Mouse (Mus musculus): ENCODE measurements around the gene Abi1. TPM values are rescaled to one million over a fixed set of nuclear protein-coding genes. Genes with fewer than 3 reads are reported as not detected.

Gene Abi1
- polyA plus RNA-seq, 1 experiment: not detected

DNA sequence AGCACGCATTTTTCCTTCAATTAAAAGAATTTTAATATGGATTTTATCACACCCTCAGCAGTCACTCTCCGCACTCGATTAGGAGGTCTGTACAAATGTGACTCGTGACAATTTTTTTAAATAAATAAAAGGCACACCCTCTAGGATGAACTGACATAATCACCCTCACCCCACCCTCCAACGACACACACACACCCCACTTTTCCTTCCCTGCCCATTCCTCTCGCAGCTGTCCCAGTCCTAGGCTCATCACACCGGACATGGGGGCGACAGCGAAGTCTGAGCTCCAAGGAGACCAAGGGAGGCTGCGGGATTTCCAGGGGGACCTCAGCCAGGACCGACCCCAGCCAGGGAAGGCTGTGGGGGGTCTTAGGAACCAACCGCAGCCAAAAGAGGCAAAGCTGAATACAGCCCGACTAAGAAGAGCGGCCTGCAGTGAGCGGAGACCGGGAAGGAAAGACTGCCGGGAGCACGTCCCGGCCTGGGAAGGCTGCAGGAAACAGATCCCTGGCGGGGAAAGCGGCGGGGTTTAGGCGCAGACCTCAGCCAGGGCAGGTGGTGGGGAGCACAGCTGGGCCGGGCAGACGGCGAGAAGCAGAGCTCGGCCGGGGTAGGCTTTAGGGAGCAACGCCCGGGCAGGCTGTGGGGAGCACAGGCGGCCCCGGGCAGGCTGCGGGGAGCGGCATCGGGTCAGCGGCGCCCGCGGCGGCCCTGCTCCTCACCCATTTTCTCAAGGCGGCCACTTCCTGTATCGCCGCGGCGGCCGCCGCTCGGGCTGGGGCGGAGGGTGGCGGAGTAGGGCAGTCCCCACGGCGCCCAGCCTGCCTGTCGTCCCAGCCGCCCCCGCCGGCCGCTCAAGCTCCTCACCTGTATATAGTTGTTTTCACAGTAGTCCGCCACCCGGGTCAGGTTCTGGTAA lies 700 bp downstream of the Abi1 start:
- TF ChIP-seq CTCF (IDR thresholded peaks at IDR 0.05; ENCODE audit: insufficient read depth, low read depth, low read length) (no peak), POLR2A (IDR thresholded peaks at IDR 0.05; ENCODE audit: insufficient read depth, low read depth, low read length) (no peak)
- Histone ChIP-seq H3K4me3 (ENCODE audit: insufficient read depth, low read depth, low read length) (peak overlapping the region; percentile 73), H3K27ac (ENCODE audit: insufficient read depth, low read depth, low read length) (peak overlapping the region; percentile 97), H3K4me1 (ENCODE audit: control insufficient read depth, insufficient read depth, low read length) (peaks cover 2% of the 10 kb centered on the region; the same call in 1 of the 2 replicates)
- WGBS: under 1% methylated on average over 59 of the region's 59 CpGs

DNA sequence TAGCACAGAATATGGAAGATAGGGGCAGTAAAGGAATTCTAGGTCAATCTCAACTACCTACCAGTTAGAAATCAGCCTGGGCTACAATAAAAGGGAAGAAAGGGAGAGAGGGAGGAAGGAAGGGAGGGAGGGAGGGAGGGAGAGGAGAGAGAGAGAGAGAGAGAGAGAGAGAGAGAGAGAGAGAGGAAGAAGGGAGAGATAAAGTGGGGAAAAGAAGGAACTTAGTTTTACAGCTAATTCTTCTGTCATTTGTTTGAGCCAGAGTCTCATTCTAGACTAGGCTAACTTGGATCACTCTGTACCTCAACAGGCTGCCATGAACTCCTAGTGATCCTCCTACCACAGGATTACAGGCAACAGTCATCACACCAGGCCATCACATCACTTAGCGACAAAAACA lies 4.6 kb downstream of the Abi1 start:
- 88% methylated on average over 1 of the region's 1 CpGs for WGBS
- Histone ChIP-seq H3K27ac (ENCODE audit: insufficient read depth, low read depth, low read length) (no peak overlapping the region), H3K4me1 (ENCODE audit: control insufficient read depth, insufficient read depth, low read length) (peaks cover 2% of the 10 kb centered on the region; the same call in 1 of the 2 replicates), H3K4me3 (ENCODE audit: insufficient read depth, low read depth, low read length) (no peak overlapping the region)
- TF ChIP-seq POLR2A (IDR thresholded peaks at IDR 0.05; ENCODE audit: insufficient read depth, low read depth, low read length): no peak
- no peak for TF ChIP-seq CTCF (IDR thresholded peaks at IDR 0.05; ENCODE audit: insufficient read depth, low read depth, low read length)

DNA sequence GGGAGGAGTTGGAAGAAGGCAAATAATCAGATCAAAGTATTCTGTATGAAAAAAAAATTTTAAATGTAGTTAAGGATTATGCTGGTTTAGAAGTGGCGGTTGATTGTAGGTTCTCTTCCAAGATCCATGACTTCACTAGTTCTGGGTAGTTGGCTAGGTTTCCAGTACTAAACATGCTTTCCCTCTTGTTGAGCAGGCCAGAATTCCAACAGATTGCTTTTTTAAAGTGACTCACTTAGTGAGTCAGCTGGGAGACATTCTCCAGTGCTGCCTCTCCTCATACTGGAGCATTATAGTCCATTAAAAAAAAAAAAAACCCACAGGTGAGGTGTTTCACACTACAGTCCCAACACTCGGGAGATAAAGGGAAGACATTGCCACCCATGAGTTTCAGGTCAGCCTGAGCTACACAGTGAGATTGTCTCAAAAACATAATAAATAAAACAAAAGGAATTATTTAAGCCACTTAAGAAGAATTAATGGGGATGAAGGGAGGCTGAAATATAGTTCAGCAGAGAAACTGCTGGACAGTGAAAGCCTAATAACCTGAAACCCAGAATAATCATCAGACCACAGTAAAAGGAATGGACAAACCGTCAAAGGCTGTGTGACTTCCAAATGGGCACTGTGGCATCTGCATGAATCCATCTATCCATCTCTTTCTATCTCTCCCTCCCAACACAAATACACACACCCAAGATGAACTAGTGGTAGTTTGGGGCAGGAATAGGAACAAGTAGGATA lies 5.2 kb downstream of the Abi1 start:
- TF ChIP-seq CTCF (IDR thresholded peaks at IDR 0.05; ENCODE audit: insufficient read depth, low read depth, low read length): no peak
- no peak for TF ChIP-seq POLR2A (IDR thresholded peaks at IDR 0.05; ENCODE audit: insufficient read depth, low read depth, low read length)
- Histone ChIP-seq H3K27ac (ENCODE audit: insufficient read depth, low read depth, low read length) (no peak overlapping the region), H3K4me1 (ENCODE audit: control insufficient read depth, insufficient read depth, low read length) (peaks cover 2% of the 10 kb centered on the region; the same call in 1 of the 2 replicates), H3K4me3 (ENCODE audit: insufficient read depth, low read depth, low read length) (no peak overlapping the region)
- WGBS: 63% methylated on average over 3 of the region's 3 CpGs

DNA sequence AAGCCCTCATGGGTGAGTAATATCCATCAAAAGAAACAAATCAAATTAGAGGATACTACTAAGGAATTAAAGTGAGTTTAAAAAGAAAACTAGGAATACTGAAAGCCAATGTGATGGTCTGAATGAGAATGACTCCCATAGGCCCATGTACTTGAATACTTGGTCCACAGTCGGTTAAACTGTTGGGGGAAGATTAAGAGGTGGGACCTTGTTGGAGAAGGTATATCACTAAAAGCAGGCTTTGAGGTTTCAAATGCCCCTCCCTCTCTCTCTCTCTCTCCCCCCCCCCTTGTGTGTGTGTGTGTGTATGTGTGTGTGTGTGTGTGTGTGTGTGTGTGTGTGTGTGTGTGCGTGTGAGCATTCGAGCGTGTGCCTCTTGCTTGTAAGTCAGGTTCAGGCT lies 9.4 kb downstream of the Abi1 start:
- WGBS: 96% methylated on average over 4 of the region's 4 CpGs
- Histone ChIP-seq H3K4me3 (ENCODE audit: insufficient read depth, low read depth, low read length) (no peak overlapping the region), H3K4me1 (ENCODE audit: control insufficient read depth, insufficient read depth, low read length) (no peaks in the 10 kb centered on the region), H3K27ac (ENCODE audit: insufficient read depth, low read depth, low read length) (no peak overlapping the region)
- TF ChIP-seq POLR2A (IDR thresholded peaks at IDR 0.05; ENCODE audit: insufficient read depth, low read depth, low read length) (no peak), CTCF (IDR thresholded peaks at IDR 0.05; ENCODE audit: insufficient read depth, low read depth, low read length) (no peak)

DNA sequence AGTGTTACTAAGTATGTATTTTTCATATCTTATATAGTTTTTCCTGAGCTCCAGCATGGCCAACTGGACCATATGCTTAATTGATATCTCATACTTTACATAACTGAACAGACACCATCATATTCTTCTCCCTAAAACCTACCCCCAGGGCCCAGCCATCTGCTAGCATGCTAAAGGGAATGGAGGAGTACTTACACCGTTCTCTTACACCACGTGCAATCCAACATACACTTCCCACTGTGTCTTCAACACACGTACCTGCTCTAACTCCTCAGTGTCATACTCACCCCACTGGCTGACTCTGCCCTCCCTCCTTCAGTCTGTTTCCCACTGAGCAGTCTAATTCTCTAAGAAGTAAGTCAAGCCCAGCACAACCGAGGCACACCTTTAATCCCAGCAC lies 11.2 kb downstream of the Abi1 start:
- TF ChIP-seq CTCF (IDR thresholded peaks at IDR 0.05; ENCODE audit: insufficient read depth, low read depth, low read length) (no peak), POLR2A (IDR thresholded peaks at IDR 0.05; ENCODE audit: insufficient read depth, low read depth, low read length) (no peak)
- Histone ChIP-seq H3K4me1 (ENCODE audit: control insufficient read depth, insufficient read depth, low read length) (no peaks in the 10 kb centered on the region), H3K27ac (ENCODE audit: insufficient read depth, low read depth, low read length) (no peak overlapping the region), H3K4me3 (ENCODE audit: insufficient read depth, low read depth, low read length) (no peak overlapping the region)
- 83% methylated on average over 4 of the region's 4 CpGs for WGBS

DNA sequence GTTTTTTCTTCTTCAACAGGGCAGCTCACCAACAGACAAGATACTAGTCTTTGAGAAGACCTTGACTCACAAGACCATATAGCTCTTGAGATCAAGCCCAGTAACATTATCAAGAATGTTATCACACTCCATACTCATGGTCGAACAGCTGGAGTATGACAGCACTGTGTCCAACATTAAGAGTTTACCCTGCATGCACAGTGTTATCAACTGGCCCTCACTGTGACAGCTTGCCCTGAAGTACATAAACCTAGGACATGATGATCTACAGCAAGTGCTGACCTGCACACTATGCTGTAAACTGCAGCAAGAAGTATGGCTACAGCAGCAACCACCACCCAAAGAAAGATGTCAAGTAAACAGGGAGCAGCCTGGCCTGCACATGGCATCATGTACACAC lies 13.7 kb downstream of the Abi1 start:
- 95% methylated on average over 1 of the region's 1 CpGs for WGBS
- H3K4me3 ChIP-seq (ENCODE audit: insufficient read depth, low read depth, low read length): no peak overlapping the region
- no peak overlapping the region for H3K27ac ChIP-seq (ENCODE audit: insufficient read depth, low read depth, low read length)
- TF ChIP-seq POLR2A (IDR thresholded peaks at IDR 0.05; ENCODE audit: insufficient read depth, low read depth, low read length) (no peak), CTCF (IDR thresholded peaks at IDR 0.05; ENCODE audit: insufficient read depth, low read depth, low read length) (no peak)
- H3K4me1 ChIP-seq (ENCODE audit: control insufficient read depth, insufficient read depth, low read length): peaks cover 2% of the 10 kb centered on the region; the same call in 1 of the 2 replicates

DNA sequence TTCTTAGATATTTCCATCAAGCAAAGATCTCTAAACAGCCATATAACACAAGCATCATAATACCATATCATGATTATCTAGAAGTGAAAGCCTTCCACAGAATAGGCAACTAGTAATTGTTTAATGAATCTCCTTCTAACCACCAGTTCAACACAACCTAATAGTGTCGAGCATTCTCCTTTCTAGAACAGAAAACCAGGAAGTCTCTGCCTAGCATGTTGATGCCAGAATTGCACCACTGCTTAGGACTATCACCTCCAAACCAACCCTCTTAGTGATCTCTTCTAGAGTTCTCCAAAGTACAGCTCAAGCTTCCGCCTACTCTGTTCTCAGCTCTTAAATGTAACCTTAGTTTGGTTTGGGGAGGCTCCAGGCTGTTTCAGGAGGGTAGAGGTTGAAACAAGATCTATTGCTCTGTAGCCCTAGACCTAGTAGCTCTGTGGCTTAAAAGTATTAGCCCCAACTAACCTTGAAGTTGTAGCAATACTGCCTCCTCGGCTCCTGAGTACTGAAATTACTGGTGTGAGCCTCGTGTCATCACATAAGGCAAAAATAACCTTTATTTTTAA lies 16.2 kb downstream of the Abi1 start:
- WGBS: 78% methylated on average over 4 of the region's 4 CpGs
- no peak for TF ChIP-seq POLR2A (IDR thresholded peaks at IDR 0.05; ENCODE audit: insufficient read depth, low read depth, low read length)
- no peak for TF ChIP-seq CTCF (IDR thresholded peaks at IDR 0.05; ENCODE audit: insufficient read depth, low read depth, low read length)
- H3K4me3 ChIP-seq (ENCODE audit: insufficient read depth, low read depth, low read length): no peak overlapping the region
- peaks cover 2% of the 10 kb centered on the region; the same call in 1 of the 2 replicates for H3K4me1 ChIP-seq (ENCODE audit: control insufficient read depth, insufficient read depth, low read length)
- no peak overlapping the region for H3K27ac ChIP-seq (ENCODE audit: insufficient read depth, low read depth, low read length)

DNA sequence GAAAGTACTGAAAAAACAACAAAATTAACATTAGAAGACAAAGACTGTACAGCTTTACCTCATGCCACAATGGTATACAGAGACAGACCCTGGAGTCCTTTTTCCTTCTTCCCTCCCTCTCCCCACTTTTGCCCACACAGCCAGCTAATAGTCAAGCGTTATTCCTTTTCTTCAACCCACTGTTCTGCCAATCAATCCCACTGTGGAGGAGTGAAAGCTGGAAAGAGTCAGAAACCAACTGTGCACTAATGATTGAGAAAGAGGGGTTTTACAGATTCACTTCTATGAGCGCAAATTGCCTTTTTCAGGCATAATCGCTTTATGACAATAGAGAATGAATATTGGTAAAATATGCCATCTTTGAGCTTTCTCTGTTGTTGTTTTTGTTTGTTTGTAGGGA lies 17.0 kb downstream of the Abi1 start:
- peaks cover 2% of the 10 kb centered on the region; the same call in 1 of the 2 replicates for H3K4me1 ChIP-seq (ENCODE audit: control insufficient read depth, insufficient read depth, low read length)
- no peak overlapping the region for H3K27ac ChIP-seq (ENCODE audit: insufficient read depth, low read depth, low read length)
- TF ChIP-seq POLR2A (IDR thresholded peaks at IDR 0.05; ENCODE audit: insufficient read depth, low read depth, low read length) (no peak), CTCF (IDR thresholded peaks at IDR 0.05; ENCODE audit: insufficient read depth, low read depth, low read length) (no peak)
- 55% methylated on average over 3 of the region's 3 CpGs for WGBS
- H3K4me3 ChIP-seq (ENCODE audit: insufficient read depth, low read depth, low read length): no peak overlapping the region
